Mouse (Mus musculus): ENCODE results near the gene Hus1b. TPM values are rescaled to one million over a fixed set of nuclear protein-coding genes. Genes with fewer than 3 reads are reported as not detected.

The Hus1b gene
- under 1 TPM; 0.26 to 0.27 TPM for total RNA-seq (2021)
- long read RNA-seq, experiment 1 = 0 reads
- long read RNA-seq, experiment 2 = 0 reads

DNA sequence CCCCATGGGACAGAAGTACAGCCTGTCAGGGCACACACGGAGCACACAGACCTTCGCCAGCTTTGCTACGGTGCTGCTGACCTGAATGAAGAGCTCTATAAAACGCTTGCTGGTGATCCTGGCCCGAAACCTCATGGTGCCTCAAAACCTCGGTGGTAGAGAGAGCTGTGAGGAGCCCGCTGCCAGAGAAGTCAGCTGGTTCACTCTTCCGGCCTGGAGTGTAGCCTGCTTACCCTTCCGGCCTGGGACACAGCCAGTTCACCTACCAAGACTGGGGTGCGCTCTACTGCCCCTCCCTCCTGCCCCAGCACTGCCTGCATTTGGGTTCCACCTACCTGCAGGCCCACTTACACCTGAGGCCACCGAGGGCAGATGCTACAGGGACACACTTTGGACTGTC is at the start of gene Hus1b:
TSS of gene Hus1b (minus strand) at position 220 of the 400 bp plus-strand sequence.
- no peak for DNase-seq (ENCODE audit: low spot score in 2 of 2)

DNA sequence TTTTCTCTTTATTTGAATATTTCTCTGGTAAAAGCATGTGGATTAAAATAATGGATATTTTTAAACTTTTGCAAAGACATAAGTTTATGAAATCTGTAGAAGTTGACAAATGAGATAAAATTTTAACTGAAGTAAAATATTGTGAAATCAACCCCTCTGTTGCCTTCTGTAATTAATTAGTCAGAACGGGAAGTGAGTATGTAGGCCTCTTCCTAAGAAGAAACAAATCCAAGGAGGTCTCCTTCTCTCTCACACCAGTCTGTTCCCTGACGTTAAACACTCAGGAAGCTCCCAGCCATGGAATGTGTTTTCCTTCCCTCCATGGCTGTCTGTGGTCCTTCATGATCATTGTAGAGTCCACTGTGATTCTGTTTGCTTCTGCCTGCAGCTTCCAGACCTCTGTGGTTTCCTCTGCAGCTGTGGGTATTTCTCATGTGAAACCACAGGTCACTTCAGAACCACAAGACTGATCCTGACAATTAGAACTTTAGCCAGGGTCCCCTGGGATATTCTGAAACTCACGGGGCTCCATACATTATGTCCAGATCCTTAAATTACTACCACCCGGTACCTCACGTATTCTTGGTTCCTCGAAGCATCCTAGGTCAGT is 46.8 kb upstream of the Hus1b start:
- DNase-seq (ENCODE audit: low spot score in 2 of 2) = no peak

- peak in 1 of 2 experiments; percentile 31 for DNase-seq (ENCODE audit: low spot score in 2 of 2)
These were observed 46.3 kb upstream of the Hus1b start for GRCm38 (mm10) chr13:30993819-30994218.

- DNase-seq (ENCODE audit: low spot score in 2 of 2) = no peak
These were observed 42.7 kb upstream of the Hus1b start for GRCm38 (mm10) chr13:30990233-30990632.

- no peak for DNase-seq (ENCODE audit: low spot score in 2 of 2)
These were observed 42.2 kb upstream of the Hus1b start for GRCm38 (mm10) chr13:30989710-30990109.

DNA sequence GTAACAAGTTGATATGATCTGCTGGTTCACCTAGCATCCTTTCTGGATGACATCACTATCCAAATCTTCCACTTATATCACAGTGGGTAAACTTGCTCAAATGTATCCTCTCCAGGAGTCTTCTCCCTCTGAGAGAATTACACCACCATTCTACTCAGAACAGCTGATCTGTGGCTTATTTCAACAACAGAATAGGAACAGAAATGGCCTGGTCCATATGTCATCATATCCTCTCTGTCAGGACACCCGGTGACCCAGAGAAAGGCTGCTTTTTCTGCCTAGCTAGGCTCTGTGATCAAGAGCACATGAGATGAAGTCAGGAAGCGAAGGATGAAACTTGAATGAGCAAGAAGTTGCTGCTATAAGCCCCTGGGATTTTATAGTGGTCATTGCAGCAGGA is 40.1 kb upstream of the Hus1b start:
- no peak for DNase-seq (ENCODE audit: low spot score in 2 of 2)

DNA sequence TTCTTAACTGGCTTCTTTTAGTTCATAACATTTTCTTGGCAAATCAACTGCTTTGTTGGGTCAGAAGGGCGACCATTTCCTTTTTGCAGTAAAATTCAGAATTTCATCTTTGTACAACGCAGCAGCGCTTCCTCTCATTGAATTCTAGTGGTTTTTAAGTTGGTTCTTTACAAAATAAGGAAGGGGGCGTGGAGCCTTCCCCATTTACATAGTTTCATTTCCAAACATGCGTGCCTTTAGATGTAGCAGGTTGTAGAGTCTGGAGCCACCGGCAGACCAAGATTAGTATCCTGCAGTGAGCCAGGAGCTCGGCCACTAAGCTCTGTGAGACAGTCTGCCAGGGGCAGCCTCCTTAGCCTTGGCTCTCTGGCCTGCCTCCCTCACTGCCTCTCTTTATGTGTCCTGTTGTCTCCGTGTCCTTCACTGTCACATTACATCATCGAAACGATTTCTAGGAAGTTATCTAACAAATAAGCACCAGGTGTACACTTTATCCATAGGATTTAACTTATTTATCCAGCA is 39.4 kb upstream of the Hus1b start:
- DNase-seq (ENCODE audit: low spot score in 2 of 2) = no peak

- peak; percentile 41 for DNase-seq (ENCODE audit: low spot score in 2 of 2)
These were observed 38.3 kb upstream of the Hus1b start for GRCm38 (mm10) chr13:30985598-30986466.

DNA sequence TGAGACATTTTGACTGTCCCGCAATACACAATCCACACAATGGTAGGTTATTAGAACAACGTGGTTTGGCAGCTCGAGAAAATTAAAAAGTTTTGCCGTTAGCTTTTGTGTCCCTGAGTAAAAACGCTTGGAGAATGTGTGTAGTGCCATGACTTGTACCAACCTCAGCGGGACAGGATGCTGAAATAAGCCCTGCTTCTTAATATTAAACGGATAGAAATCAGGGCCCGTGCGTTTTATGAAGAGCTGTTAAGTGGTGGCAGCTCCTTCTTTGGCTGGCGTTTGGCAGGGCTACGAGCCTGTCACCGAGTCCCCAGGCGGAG is 37.7 kb upstream of the Hus1b start:
- no peak for DNase-seq (ENCODE audit: low spot score in 2 of 2)

DNA sequence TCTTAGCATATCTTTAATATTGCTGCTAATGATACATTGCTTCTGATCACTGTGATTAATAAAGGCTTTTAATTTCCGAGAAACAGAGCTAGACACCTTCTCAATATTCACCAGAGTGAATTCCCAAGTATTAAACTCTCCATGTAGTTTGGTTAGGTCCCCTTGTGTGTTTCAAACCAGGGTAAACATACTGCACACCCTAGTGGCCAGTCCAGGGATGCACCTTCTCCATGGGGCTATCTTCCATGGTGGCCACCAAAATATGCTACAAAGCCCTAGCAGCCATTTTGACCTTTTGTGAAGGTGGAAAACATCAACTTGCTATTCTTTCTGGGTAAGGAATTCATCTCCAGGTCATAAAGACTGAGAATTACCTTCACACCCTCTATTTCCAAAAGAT is 34.1 kb upstream of the Hus1b start:
- peak; percentile 43 to 44 for DNase-seq (ENCODE audit: low spot score in 2 of 2)

GRCm38 (mm10) chr13:30978224-30978623 is 30.7 kb upstream of the Hus1b start:
- no peak for DNase-seq (ENCODE audit: low spot score in 2 of 2)

- DNase-seq (ENCODE audit: low spot score in 2 of 2) = no peak
These were observed 29.1 kb upstream of the Hus1b start for GRCm38 (mm10) chr13:30976536-30977084.

DNA sequence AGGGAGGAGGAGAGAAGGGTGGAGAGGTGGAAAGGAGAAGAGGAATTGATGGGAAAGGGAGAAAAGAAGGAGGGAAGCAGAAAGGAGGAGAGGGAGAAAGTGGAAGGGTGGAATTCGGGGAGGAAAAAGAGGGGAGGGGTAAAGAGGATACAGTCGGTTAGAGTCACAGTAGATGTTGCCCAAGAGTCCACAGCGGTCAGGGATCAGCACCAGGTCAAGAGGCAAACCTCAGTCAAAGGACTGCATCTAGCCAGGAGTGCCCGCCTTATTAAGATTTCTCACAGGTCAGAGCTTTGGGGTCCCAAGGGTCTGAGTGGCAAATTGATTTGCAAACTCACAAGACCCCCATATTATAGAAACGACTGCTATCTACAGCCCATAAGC is 26.7 kb upstream of the Hus1b start:
- DNase-seq (ENCODE audit: low spot score in 2 of 2) = no peak

GRCm38 (mm10) chr13:30973501-30974246 is 26.1 kb upstream of the Hus1b start, which contains the start of the genes Exoc2 and Gm5447:
Exoc2 (minus strand) TSS chr13:30974093.
Gm5447 (plus strand) TSS chr13:30974204.
- peak; percentile 81 to 83 for DNase-seq (ENCODE audit: low spot score in 2 of 2)

- DNase-seq (ENCODE audit: low spot score in 2 of 2) = no peak
These were observed 24.5 kb upstream of the Hus1b start for GRCm38 (mm10) chr13:30972102-30972501.

DNA sequence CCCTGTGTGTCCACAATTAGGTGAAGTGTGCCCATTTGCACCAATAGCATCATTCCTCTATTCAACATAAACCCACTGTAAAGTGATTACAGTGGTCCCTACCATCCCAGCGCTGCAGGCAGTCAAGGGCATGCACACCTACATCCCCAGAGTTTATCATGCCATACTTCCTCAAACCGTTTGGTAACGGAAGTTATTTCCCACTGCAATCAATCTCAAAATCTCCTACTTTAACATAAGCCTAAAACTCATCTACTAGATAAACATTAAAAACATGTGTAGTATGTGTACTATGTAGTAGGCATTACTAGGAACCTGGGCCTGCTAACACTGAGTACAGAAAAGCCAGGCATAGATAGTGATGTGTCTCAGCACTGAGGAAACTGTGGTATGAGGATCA is 23.5 kb upstream of the Hus1b start:
- no peak for DNase-seq (ENCODE audit: low spot score in 2 of 2)

GRCm38 (mm10) chr13:30968311-30968710 is 20.8 kb upstream of the Hus1b start:
- DNase-seq (ENCODE audit: low spot score in 2 of 2) = no peak

DNA sequence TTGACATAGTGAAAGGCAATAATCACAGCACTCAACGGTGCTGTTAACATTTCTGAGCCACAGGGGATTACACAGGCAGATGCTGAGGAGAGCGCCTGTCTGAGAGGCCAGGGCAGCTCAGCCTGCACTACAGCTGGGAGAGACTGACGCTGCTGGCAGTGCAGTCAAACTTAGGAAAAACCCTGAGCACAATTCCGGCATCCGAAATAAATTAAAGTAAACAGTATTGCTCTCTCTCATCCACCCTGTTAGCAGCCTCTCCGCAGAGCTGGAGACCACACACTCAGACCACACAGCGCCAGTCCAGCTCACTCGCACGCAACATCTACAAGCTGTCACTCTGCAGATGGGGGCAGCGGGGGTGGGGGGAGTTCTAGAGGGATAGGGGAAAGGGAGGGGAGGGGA is 18.9 kb upstream of the Hus1b start:
- no peak for DNase-seq (ENCODE audit: low spot score in 2 of 2)

GRCm38 (mm10) chr13:30961932-30962331 is 14.4 kb upstream of the Hus1b start:
- DNase-seq (ENCODE audit: low spot score in 2 of 2) = no peak

DNA sequence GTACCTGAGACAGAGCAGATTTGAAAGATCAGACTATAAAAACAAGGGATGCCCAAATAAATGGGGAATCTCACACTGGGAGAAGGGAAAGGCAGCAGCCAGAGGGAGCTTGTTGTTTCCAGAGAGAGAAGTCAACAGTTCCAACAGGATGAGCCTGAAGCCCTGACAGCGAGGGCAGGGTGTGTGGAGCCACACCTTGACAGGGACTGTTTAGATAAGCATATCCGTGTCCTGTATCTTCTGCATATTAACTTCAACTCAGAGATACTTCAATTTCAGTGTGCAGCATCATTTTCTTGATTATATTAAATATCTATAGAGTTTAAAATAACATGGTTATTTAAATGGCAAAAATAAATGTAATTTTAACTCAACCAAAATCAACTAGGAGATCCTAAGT is 13.2 kb upstream of the Hus1b start:
- no peak for DNase-seq (ENCODE audit: low spot score in 2 of 2)

DNA sequence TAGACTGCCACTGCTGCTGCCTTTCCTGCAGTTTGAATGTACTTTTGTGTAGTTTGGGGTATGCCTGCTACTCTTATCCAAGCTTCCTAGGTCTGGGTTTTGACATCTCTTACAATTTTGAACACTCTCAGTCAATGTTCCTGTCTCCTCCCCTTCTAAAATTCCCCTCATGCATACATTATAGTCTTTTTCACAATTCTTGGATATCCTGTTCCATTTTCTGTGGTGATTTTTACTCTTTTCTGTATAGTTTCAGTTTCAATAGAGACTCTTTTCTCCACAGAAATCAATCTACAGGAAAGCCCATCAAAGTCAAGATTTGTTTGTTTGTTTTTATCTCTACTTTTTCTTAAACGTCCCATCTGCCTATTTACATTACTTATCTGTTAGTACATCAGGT is 6.0 kb upstream of the Hus1b start:
- no peak for DNase-seq (ENCODE audit: low spot score in 2 of 2)
